Mouse (Mus musculus) lung, postnatal 0 days (tissue): ENCODE measurements around the gene Srd5a2. TPM values are rescaled to one million over a fixed set of nuclear protein-coding genes. Genes with fewer than 3 reads are reported as not detected.

Experiments used
- ATAC-seq: fragments of 200-750 bp; cut with Nextera tagmentation; 2 replicates; pipeline ENCODE4 v1.8.0; 2017; ENCODE audit warnings: moderate library complexity
- DNase-seq: peaks from one replicate; pipeline ENCODE4 v3.0.0-alpha.2; 2016; ENCODE audit warnings: low spot score
- H3K27ac ChIP-seq: fragments of 300-500 bp; sonication (generic); 2 replicates; pipeline ENCODE4 v1.5.1; 2014; ENCODE audit warnings: antibody characterized with exemption, mild to moderate bottlenecking, low read length, mixed read lengths
- H3K27me3 ChIP-seq: fragments of 300-500 bp; sonication (generic); replicated peaks from 2 replicates; pipeline ENCODE4 v1.6.1; 2014; ENCODE audit warnings: low read length, mixed read lengths; ENCODE audit not compliant: insufficient read depth
- H3K36me3 ChIP-seq: fragments of 300-500 bp; sonication (generic); 2 replicates; pipeline ENCODE4 v1.6.1; 2014; ENCODE audit warnings: low read length, mixed read lengths; ENCODE audit not compliant: insufficient read depth
- H3K4me1 ChIP-seq: fragments of 300-500 bp; sonication (generic); 2 replicates; pipeline ENCODE4 v1.6.1; 2014; ENCODE audit warnings: antibody characterized with exemption, low read depth, low read length, mixed read lengths; ENCODE audit not compliant: insufficient read depth
- H3K4me2 ChIP-seq: fragments of 300-500 bp; sonication (generic); replicated peaks from 2 replicates; pipeline ENCODE4 v1.6.1; 2014; ENCODE audit warnings: low read depth, mild to moderate bottlenecking, low read length, moderate library complexity, mixed read lengths
- H3K4me3 ChIP-seq: fragments of 300-500 bp; sonication (generic); 2 replicates; pipeline ENCODE4 v1.5.1; 2014; ENCODE audit warnings: low read depth, low read length
- H3K9ac ChIP-seq: fragments of 300-500 bp; sonication (generic); replicated peaks from 2 replicates; pipeline ENCODE4 v1.6.1; 2014; ENCODE audit warnings: low read depth, mild to moderate bottlenecking
- H3K9me3 ChIP-seq: fragments of 300-500 bp; sonication (generic); 2 replicates; pipeline ENCODE4 v1.6.1; 2016; ENCODE audit warnings: low read length, mixed read lengths
- CTCF ChIP-seq: IDR thresholded peaks from 2 replicates; pipeline ENCODE4 v1.5.1; 2016; ENCODE audit warnings: antibody characterized with exemption, mild to moderate bottlenecking
- EP300 ChIP-seq: IDR thresholded peaks from 2 replicates; pipeline ENCODE4 v1.6.1; 2016; ENCODE audit warnings: antibody characterized with exemption, mild to moderate bottlenecking, control low read depth
- WGBS: fragments of 180-500 bp; shearing (Covaris S2); extraction: QIAGEN DNeasy Blood & Tissue Kit; methylation state at CpG from one replicate; pipeline ENCODE4 v1.1.7; 2014; 5-methylcytosine and 5-hydroxymethylcytosine counted together
- polyA plus RNA-seq: library from polyadenylated mRNA; unstranded; fragments of >200 nt; fragmentation: Nextera tagmentation; extraction: Ambion mirVana; gene quantifications from 2 replicates; pipeline ENCODE4 v1.2.1, GENCODE M21; 2015

Srd5a2 gene
- polyA plus RNA-seq, 1 experiment from 2014 or later, result not detected

- TF ChIP-seq EP300 (no peak), CTCF (no peak)
- no peaks in the 10 kb centered on the region for H3K4me1 ChIP-seq
- H3K27me3 ChIP-seq, result no peaks in the 10 kb centered on the region
- no peaks in the 10 kb centered on the region for H3K36me3 ChIP-seq
- H3K9ac ChIP-seq, result no peak overlapping the region
- 72% methylated on average over 13 of the region's 13 CpGs for WGBS
- ATAC-seq (no peak), DNase-seq (no peak)
- H3K4me3 ChIP-seq, result no peak overlapping the region
- H3K9me3 ChIP-seq, result no peaks in the 10 kb centered on the region
- no peak overlapping the region for H3K27ac ChIP-seq
- no peak overlapping the region for H3K4me2 ChIP-seq
Measured at GRCm38 (mm10) chr17:73995907-73996645, 51.6 kb downstream of the Srd5a2 start.

- Histone ChIP-seq H3K27me3 (no peaks in the 10 kb centered on the region), H3K4me1 (no peaks in the 10 kb centered on the region), H3K36me3 (no peaks in the 10 kb centered on the region), H3K9ac (no peak overlapping the region), H3K4me2 (no peak overlapping the region), H3K9me3 (no peaks in the 10 kb centered on the region), H3K27ac (no peak overlapping the region), H3K4me3 (no peak overlapping the region)
- DNase-seq (no peak), ATAC-seq (no peak)
- 86% methylated on average over 4 of the region's 4 CpGs for WGBS
- TF ChIP-seq EP300 (no peak), CTCF (no peak)
Measured at GRCm38 (mm10) chr17:73991264-73991663, 56.5 kb downstream of the Srd5a2 start.

- DNase-seq, result no peak
- Histone ChIP-seq H3K4me2 (no peak overlapping the region), H3K4me3 (no peak overlapping the region), H3K4me1 (no peaks in the 10 kb centered on the region), H3K9ac (no peak overlapping the region), H3K36me3 (no peaks in the 10 kb centered on the region), H3K27me3 (no peaks in the 10 kb centered on the region), H3K27ac (no peak overlapping the region), H3K9me3 (no peaks in the 10 kb centered on the region)
- no peak for TF ChIP-seq CTCF
- no peak for TF ChIP-seq EP300
- ATAC-seq, result no peak
- 71% methylated on average over 2 of the region's 2 CpGs for WGBS
Measured at GRCm38 (mm10) chr17:73986571-73986970, 61.1 kb downstream of the Srd5a2 start.

GRCm38 (mm10) chr17:73985936-73986335 is 61.8 kb downstream of the Srd5a2 start:
- TF ChIP-seq CTCF (no peak), EP300 (peak; percentile 77)
- WGBS, result 64% methylated on average over 4 of the region's 4 CpGs
- Histone ChIP-seq H3K9me3 (no peaks in the 10 kb centered on the region), H3K4me1 (no peaks in the 10 kb centered on the region), H3K27me3 (no peaks in the 10 kb centered on the region), H3K9ac (no peak overlapping the region), H3K27ac (no peak overlapping the region), H3K4me2 (no peak overlapping the region), H3K36me3 (no peaks in the 10 kb centered on the region), H3K4me3 (no peak overlapping the region)
- peak; percentile 63 for DNase-seq
- peak; percentile 85 for ATAC-seq

- DNase-seq (no peak), ATAC-seq (peak; percentile 11; the same call in 1 of the 2 replicates)
- TF ChIP-seq EP300, result no peak
- TF ChIP-seq CTCF, result no peak
- Histone ChIP-seq H3K27ac (no peak overlapping the region), H3K36me3 (no peaks in the 10 kb centered on the region), H3K9me3 (no peaks in the 10 kb centered on the region), H3K9ac (no peak overlapping the region), H3K4me2 (no peak overlapping the region), H3K4me3 (no peak overlapping the region), H3K4me1 (no peaks in the 10 kb centered on the region), H3K27me3 (no peaks in the 10 kb centered on the region)
- WGBS, result 21% methylated on average over 4 of the region's 4 CpGs
Measured at GRCm38 (mm10) chr17:73984508-73984907, 63.2 kb downstream of the Srd5a2 start.

- TF ChIP-seq CTCF (no peak), EP300 (no peak)
- Histone ChIP-seq H3K4me3 (no peak overlapping the region), H3K27ac (no peak overlapping the region), H3K4me1 (no peaks in the 10 kb centered on the region), H3K27me3 (no peaks in the 10 kb centered on the region), H3K36me3 (no peaks in the 10 kb centered on the region), H3K4me2 (no peak overlapping the region), H3K9ac (no peak overlapping the region), H3K9me3 (no peaks in the 10 kb centered on the region)
- no peak for DNase-seq
- 79% methylated on average over 1 of the region's 1 CpGs for WGBS
- no peak for ATAC-seq
Measured at GRCm38 (mm10) chr17:73982871-73983270, 64.8 kb downstream of the Srd5a2 start.
